Mouse (Mus musculus) cerebellum, adult 9-10 months (tissue): ENCODE results near the gene Tmem209.

Source experiments
- DNase-seq: peaks from one replicate; pipeline ENCODE4 v3.0.0; 2022

Tmem209 gene

DNA sequence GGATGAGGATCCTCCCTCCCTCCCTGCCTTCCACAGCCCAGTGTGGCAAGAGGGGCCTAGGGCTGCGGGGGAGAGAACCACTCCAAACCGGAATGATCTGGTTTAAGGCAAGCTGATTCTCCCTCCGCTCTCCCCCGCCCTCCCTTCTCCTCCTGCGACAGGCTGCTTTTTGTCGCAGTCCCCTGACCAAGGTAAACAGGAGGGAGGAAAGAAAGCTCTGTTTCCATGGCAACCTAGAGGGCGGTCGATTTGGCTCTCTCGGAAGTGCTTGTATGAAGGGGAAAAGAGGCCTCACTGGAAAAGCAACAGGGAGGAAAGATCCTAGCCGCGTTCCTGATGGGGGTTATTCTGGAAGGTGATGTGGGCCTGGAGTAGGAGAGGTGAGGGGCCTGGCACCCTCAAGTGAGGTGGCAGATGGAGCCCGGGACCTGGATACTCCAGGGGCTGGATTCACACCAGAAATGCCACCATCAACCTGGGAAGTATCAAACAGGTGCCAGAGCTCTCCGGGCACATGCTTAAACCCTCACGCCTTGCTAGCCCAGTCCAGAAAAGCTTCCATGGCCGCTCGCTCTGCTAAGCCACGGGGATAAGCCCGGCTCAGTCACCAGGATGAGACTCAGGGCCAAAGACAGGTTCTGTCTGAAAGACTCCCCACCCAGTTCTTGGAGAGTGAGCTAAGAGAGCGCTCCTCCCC is 48.7 kb downstream of the Tmem209 start:
- DNase-seq = peak; percentile 97

DNA sequence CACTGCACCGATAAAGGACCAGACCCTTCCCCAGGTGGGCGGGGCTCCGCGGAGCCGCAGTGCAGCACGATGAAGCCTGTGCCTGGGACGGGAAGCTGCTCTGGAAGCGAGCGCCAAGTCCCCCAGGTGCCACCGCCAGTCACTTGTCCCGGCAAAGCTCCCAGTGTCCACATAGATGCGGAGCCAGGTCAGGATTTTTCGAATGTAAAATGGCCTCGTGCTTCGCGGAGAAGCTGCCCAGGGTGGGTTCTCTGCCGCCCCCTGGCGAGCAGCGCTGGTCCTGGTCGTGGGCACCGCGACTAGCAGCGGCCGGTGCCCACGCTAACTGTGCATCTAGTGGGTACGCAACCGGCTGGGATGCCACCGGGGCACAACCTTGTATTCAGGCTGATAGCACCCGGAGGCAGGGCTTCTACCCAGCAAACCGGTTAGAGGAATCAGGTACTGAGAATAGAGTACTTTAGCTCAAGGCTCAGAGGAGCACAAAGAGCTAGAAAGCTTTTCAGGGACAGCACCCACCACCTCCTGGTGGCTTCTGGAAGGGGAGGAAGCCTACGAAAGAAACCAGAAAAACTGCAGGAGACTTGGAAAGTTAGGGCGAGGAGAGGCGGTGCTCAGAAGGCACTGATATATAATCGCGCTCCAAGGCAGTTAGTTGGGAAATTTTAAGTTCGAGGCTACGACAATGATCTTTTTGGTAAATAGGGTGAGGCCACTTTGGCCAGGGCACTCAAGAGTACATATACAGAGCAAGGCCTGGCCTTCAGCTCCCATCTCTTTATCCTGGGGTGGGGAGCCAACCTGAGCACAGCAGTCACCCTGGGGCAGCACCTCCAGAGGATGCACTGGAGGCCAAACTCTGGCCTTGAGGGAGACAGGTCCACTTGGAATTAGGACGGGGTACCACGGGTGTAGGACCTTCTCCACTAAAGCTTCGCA is 49.5 kb downstream of the Tmem209 start:
- peak; percentile 78 for DNase-seq

DNA sequence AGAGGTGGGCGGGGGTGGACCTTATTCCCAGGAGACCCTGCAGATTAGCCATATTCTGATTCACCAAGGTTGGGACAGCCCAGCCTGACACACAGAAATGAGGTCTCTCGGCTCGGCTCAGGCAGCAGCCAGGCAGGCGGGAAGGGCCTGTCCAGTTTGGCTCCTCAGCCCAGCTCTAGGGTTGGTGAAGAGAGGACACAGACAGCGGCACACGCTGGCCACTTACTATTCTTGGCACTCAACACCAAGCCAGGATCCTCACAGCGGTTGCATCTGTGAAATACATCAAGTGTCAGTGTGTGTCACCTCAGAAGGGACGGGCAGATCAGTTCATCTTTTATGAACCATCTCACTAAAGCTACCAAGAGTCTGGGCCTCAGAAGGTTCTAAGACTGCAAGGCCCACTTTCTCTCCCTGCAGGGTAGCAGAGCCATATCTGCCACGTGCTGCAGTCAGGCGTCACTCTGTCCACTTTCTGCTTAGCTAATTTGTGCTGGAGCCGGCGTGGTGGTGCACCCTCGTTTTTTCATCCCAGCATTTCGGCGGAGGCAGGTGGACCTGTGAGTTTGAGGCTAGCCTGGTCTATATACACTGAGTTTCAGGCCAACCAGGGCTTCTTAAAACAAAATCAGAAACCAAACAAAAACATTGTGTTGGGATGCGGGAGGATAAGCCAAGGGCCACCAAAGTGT is 50.4 kb downstream of the Tmem209 start:
- no peak for DNase-seq

DNA sequence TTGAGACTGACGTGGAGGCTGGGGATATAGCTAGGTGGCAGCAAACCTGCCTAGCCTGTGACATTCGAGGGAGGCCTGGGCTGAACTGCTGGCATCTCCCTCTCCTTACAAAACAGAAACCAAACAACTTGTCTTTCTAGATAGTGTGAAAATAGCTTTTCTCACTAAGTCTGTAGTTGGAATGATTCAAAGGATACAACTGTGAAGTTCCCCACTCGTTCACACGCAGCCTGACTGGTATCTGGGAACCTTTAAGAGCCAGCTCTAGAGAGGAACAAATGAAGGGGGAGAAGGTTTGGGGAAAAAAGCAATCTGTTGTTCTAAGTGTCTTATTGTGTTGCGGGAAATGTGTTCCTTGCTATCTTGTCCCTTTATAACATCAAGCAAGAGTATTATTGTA is 51.0 kb downstream of the Tmem209 start:
- DNase-seq = no peak

- DNase-seq = no peak
Measured at GRCm38 (mm10) chr6:30456991-30457390, 52.6 kb downstream of the Tmem209 start.

DNA sequence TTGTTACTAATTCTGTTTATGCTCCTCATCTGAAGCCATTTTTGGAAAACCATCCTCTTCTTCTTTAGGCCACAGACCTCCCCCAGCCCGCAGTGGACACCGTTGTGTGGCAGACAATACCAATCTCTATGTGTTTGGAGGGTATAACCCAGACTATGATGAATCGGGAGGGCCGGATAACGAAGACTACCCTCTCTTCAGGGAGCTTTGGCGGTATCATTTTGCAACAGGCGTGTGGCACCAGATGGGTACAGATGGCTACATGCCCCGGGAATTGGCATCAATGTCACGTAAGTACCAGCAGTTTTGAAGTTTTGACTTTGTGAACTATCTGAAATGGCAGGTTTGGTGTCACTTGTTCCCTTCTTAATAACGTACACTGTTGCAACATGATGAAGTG is 70.0 kb downstream of the Tmem209 start:
- DNase-seq = no peak

DNA sequence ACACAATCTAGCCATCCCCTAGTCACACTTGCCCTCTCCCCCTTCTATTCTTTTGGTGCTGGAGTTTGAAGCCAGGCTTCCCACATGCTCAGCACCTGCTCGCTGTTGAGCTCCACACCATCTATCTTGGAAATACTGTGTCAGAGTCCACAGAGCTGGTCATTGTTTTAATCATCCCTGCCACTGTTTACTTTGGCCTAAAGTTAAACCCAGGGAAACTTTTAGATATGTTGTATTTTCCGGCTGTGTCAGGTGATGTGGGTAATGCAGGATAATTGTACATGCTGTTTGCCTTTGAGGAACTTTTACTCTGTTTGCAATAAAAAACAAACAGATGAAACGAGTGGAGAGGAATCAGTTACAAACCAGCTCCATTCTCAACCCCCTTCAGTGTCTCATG is 72.5 kb downstream of the Tmem209 start:
- DNase-seq = no peak

DNA sequence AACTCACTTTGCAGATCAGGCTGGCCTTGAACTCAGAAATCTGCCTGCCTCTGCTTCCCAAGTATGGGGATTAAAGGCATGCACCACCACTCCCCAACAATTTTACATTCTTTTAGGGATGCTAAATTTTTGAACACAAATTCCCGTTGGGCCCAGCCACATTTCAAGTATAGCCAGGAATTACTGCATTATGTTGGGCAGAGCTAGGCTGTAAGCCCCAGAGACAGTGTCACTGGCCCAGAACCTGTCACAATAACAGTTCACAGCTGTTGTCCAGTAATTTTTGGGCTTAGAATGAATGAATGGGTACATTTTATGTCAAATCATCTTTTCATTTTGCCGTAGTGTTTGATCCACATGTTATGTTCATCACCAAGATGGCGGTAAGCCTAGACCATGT is 73.1 kb downstream of the Tmem209 start:
- DNase-seq = no peak

GRCm38 (mm10) chr6:30432461-30433192 is 77.0 kb downstream of the Tmem209 start:
- DNase-seq = peak; percentile 52
